Mouse (Mus musculus) adrenal gland, postnatal 10 days (tissue): ENCODE data around the gene Csmd2. TPM values are rescaled to one million over a fixed set of nuclear protein-coding genes. Genes with fewer than 3 reads are reported as not detected.

Experiments used
- DNase-seq: peaks from one replicate; pipeline ENCODE4 v3.0.0; 2021; ENCODE audit warnings: mixed read lengths
- total RNA-seq, 2 experiments: library from RNA; stranded (reverse); gene quantifications; 2 replicates each; pipeline ENCODE4 v1.2.3; 2021

Csmd2 gene
- total RNA-seq, 2 experiments from 2014 or later: 0.93 to 2.4 TPM

DNA sequence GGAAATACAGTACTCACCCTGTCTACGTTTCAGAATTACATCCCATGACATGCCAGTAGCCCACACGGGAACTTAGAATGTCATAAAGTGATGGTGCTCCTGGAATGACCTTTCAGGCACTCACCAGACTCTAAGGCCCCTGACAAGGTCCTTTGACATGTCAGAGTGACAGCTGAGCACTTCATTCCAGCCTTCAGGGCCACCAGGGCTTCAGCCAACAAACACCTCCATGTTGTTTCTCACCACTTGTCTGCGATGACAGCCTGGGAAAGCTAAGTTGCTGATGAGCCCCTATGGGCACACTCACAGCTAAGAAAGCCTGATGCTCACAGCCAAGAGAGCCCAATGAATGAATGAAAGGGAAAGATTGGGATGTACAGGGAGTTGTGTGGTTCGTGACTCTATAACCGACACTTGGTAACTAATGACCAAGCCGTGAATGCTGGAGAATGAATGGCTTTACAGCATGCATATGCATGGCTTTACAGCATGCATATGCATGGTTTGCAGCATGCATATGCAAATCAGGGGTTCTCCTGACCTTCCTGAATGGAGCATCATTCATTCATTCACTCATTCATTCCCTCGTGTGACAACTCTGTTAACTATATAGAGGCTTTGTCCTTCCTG is 432.4 kb downstream of the Csmd2 start:
- no peak for DNase-seq

DNA sequence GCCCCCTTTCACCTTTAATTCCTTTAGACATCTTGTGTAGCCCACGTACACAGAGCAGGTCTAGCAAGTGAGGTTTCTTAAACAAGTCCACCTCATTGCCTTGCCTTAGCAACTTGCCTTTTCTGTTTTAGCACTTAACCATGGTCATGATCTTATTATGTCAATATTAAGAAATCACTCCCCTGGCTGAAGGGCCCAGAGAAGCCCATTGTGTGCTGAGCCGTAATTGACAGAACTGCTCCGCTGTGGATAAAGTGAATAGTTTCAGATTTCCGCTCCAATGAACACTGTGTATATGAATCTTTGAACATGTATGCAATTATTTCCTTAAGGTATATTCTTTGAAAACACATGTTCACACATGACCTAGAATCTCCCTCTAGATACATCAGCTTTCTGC is 434.8 kb downstream of the Csmd2 start:
- no peak for DNase-seq

- no peak for DNase-seq
These were observed 437.7 kb downstream of the Csmd2 start for GRCm38 (mm10) chr4:128425339-128425738.

- DNase-seq: no peak
These were observed 439.8 kb downstream of the Csmd2 start for GRCm38 (mm10) chr4:128427261-128428030.

- DNase-seq: peak; percentile 67
These were observed 440.8 kb downstream of the Csmd2 start for GRCm38 (mm10) chr4:128428303-128429107.

DNA sequence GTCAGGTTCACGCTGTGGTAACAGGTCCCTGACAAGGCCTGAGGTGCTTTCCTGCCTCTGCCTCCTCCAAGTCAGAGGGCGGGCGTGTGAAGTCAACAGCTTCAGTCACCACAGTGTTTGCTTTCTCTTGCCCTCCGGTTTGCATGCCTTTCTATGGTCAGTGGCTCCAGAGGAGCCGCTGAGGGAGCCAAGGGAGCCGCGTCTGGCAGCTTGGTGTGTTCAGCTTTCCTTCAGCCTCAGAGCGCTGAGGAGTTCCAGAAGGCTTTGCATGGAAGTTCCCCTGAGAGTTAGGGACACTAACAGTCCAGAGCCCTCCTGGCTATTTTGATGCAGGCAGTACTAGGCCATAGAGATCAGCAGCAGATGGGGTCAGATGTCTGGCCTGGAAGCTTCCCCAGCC is 441.9 kb downstream of the Csmd2 start:
- DNase-seq: no peak

DNA sequence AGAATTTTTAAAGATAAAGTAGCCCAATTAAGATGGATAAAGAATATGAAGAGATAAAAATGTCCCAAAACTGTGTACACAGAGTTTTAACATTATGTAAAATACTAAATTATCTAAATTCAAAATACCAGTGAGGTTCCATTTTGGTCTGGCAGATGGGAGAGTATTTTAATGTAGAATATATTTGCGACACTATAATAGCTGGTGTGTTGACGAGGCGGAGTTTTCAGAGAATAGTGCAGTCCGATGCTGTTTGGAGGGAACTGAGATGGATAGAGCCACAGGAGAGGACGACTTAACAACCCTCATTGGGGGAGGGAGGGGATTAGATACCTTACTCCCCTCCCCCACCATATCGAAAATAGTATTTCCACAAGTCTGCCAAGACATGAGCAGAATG is 452.9 kb downstream of the Csmd2 start:
- DNase-seq: no peak

DNA sequence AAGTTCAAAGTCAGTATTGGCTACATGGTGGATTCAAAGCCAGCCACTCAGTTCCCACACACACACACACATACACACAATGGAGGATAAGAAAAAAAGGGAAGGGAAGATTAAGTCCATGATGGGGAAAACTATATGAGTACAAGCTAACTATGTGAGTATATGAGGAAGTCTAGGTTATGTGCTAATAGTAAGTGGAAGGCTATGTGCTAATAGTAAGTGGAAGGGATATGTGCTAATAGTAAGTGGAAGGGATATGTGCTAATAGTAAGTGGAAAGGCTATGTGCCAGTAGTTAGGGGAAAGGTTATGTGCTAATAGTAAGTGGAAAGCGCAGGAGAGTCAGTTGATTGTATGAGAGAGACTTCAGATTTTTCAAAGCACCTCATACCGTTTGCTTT is 453.6 kb downstream of the Csmd2 start:
- no peak for DNase-seq

GRCm38 (mm10) chr4:128442791-128443190 is 455.1 kb downstream of the Csmd2 start:
- no peak for DNase-seq

GRCm38 (mm10) chr4:128445514-128446260 is 458.0 kb downstream of the Csmd2 start:
- no peak for DNase-seq

GRCm38 (mm10) chr4:128448831-128449431 is 461.3 kb downstream of the Csmd2 start:
- no peak for DNase-seq

DNA sequence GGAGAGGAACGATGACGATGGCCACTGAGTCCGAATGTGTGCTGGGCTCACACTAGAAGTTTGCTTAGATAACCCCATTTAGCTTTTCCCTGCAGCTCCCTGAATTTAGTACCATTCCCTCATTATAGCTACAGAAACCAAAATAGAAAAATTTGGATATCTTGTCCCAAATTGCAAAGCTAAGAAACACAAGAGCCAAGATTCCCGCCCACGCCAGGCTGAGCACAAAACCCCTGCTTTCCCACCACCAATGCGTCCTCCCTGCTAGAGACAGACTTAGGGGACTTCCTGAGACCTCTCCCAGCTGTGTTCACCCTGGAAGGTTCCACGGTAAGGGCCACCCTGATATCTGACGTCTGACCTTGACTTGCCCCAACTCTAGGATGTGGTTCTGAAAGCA is 462.5 kb downstream of the Csmd2 start:
- no peak for DNase-seq

DNA sequence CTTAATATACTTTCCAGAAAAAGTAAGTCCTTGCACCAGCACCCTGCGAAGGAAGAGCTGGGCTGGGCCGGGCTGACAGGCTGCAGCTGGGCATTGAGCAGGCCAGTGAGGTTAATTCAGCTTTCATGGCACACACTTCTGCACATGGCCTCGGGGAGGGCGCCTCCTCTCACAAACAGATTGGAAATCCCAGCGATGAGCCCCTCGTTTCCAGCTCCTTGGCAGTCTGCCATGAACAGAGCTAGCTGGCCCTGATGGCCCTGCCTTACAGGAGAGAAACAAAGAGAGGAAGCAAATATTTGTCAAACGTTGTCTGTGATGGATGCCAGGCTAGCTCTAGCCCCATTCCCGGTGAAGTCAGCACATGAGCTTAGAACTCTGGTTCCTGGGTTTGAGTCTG is 463.3 kb downstream of the Csmd2 start:
- DNase-seq: peak; percentile 47

DNA sequence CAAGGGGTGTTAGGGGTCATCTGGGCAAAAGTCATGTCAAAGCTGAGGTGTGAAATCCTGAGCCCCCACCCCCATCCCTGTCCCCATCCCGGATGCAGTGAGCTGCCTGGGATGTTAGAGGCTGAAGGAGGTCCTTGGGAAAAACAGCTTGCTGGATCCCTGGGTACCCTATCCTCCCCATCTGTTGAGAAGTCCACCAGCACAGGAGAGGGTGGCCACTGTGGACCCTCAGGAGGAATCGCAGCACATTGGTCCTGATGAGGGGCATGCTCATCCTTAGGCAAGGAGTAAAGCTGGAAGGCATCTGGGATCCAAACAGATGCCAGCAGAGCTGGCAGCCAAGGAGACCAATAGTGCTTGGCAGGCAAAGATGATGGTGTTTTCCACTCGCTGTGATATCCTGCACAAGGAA is 463.7 kb downstream of the Csmd2 start:
- no peak for DNase-seq

GRCm38 (mm10) chr4:128466708-128467107 is 479.1 kb downstream of the Csmd2 start:
- no peak for DNase-seq

DNA sequence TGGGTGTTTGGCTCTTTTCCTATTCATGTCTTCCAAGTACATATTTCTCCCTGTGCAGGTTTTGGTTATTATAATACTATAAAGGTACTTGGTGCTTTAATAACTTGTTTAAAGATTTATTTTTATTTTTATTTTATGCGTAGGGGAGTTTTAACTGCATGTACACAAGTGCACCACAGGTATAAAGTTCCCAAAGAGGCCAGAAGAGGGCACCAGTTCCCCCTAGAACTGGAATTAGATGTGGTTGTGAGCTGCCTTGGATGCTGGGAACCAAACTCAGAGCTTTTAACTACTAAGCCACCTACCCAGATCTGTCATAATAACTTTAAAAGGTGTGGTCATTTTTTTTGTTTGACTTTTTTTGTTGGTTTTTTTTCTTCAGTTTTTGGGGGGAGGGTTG is 480.4 kb downstream of the Csmd2 start:
- no peak for DNase-seq

GRCm38 (mm10) chr4:128476249-128476648 is 488.6 kb downstream of the Csmd2 start:
- no peak for DNase-seq

GRCm38 (mm10) chr4:128483891-128484290 is 496.2 kb downstream of the Csmd2 start:
- DNase-seq: no peak

DNA sequence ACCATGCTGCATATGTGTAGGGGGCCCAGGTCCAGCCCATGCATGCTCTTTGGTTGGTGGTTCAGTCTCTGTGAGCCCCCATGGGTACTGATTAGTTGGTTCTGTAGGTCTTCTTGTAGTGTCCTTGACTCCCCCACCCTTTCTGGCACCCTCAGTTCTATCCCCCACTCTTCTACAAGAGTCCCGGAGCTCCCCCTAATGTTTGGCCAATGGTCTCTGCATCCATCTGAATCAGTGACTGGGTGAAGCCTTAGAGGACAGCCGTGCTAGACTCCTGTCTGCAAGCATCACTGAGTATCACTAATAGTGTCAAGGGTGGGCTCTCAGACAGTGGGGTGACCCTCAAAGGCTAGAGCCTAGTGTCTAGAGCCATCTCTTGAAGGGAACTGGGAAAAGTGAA is 497.0 kb downstream of the Csmd2 start:
- DNase-seq: no peak

DNA sequence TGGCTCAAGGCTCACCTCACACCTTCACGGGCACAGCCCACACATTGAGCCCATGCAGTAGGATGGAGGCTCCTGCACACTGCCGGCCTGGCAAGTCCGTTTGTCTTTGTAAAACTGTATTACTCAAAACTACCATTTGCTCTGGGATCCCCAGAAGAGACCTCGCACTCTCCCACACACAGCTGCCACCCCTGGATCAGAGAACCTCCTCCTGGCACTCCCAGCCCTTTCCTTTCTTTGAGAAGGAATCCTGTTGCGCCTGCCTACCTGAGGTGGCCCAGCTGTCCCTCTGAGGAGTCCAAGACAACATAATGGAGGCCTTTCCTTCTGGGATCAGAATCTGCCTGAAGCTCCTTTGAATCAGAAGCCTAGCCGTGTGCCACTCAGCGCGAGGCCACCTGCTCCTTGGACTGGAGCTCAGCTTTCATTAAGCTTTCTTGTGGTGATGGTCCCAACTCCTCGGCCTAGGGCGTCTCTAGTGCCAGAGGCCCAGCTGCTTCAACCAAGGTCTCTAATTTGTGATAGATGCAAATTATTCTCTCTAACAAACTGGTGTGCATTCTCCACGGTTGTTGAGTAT is 502.0 kb downstream of the Csmd2 start:
- peak; percentile 7 for DNase-seq

- DNase-seq: no peak
These were observed 504.4 kb downstream of the Csmd2 start for GRCm38 (mm10) chr4:128492055-128492454.

- no peak for DNase-seq
These were observed 512.3 kb downstream of the Csmd2 start for GRCm38 (mm10) chr4:128499980-128500379.
